Mouse (Mus musculus) ES-Bruce4 (cell line): Measurements from ENCODE around the gene Gimap8.

Experiments used
- CTCF ChIP-seq: IDR thresholded peaks from one replicate; pipeline ENCODE4 v1.8.1; 2011; ENCODE audit warnings: low read depth, low read length
- EP300 ChIP-seq: IDR thresholded peaks from 2 replicates; pipeline ENCODE4 v1.6.1; 2011; ENCODE audit warnings: low read depth, low read length; ENCODE audit not compliant: insufficient read depth

DNA sequence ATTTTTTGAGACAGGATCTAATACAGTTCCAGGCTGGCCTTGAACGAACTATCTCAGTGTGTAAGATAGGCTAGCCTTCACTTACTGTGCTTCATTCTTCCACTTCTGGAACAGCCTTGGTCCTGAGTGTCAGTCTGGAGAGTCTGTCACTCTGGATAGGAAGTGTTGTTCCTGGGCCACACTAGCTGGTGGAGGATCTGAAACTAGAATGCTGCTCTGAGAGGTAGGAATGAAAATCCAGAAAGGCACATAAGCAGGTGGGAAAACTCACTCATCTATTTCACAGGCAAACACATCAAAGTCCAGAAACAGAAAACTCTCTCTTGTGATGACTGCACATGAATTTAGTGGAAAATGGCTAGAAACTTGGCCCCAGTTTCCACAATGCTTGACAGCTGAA lies 46.4 kb upstream of the Gimap8 start:
- TF ChIP-seq EP300 (no peak), CTCF (no peak)
